Mouse (Mus musculus): ENCODE data around the gene Krtap16-1. TPM values are rescaled to one million over a fixed set of nuclear protein-coding genes. Genes with fewer than 3 reads are reported as not detected.

Gene Krtap16-1
- polyA plus RNA-seq, 1 experiment from 2014 or later: not detected

DNA sequence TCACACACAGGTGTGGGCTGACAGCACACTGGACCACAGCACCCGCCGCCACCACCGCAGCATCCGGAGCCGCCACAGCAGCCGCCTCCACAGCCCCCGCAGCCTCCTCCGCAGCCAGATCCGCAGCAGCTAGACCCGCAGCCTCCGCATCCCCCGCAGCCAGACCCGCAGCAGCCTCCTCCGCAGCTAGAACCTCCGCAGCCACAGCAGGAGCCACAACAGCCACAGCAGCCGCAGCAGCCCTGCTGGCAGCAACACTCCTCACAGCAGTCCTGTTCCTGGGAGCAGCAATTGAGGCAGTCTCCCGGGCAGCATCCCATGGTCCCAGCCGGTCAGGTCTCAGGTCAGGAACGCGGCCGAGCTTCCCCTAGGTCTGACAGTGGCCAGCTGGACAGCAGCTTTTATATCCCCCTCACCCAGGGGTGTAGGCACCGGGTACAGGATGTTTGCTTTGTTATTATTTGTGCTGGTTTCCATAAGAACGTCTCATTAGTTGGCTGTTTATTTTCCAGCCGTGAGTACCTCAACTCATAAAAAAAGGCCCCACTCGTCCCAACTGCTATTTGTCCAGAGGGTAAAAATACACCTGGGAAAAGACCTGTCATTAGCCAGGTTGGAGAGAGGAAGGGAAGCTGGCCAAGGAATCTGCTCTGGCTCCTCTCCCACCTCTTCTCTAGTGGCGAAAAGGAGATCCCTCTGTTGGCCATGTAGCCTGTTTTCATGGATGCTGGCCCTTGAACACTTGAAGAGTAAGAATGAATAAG lies 7.4 kb upstream of the Krtap16-1 start, which contains the start of gene Krtap17-1:
TSS of gene Krtap17-1 (minus strand) at position 375 of the 764 bp plus-strand sequence.
- ATAC-seq (ENCODE audit: low FRiP score): no peak
- Histone ChIP-seq H3K4me2 (peak within 1 kb of the TSS; percentile 38), H3K9ac (no peak within 1 kb of the TSS), H3K27ac (no peak within 1 kb of the TSS), H3K4me1 (no peaks in the 10 kb centered on the region), H3K9me3 (no peaks in the 10 kb centered on the region), H3K36me3 (replicated peaks) (no peaks in the 10 kb centered on the region), H3K4me3 (replicated peaks) (no peak within 1 kb of the TSS; the same call in 1 of the 2 replicates), H3K27me3 (peaks cover 14% of the 10 kb centered on the region)
- WGBS: 37% methylated on average over 23 of the region's 26 CpGs

DNA sequence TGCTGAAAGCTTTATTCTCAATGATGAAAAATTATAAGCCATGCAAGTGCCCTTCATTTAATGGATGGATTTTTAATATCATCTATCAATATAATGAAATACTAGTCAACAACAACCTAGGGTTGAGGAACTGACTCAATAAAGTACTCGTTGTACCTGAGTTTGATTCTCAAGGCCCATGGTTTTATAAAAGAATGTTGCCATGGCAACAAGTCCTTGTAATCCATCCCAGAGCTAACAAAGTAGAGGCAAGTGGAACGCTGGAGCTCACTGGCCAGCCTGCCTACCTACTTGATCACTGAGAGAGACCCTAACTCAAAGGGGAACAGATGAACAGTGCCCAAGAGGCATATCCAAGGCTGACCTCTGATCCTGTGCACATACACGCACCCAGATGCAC lies 4.2 kb upstream of the Krtap16-1 start:
- no peak for ATAC-seq (ENCODE audit: low FRiP score)
- H3K4me2 ChIP-seq: no peak overlapping the region
- H3K9me3 ChIP-seq: no peaks in the 10 kb centered on the region
- H3K27ac ChIP-seq: no peak overlapping the region
- 72% methylated on average over 3 of the region's 3 CpGs for WGBS
- H3K4me3 ChIP-seq (replicated peaks): no peak overlapping the region
- H3K4me1 ChIP-seq: no peaks in the 10 kb centered on the region
- peaks cover 14% of the 10 kb centered on the region for H3K27me3 ChIP-seq
- no peaks in the 10 kb centered on the region for H3K36me3 ChIP-seq (replicated peaks)
- no peak overlapping the region for H3K9ac ChIP-seq

DNA sequence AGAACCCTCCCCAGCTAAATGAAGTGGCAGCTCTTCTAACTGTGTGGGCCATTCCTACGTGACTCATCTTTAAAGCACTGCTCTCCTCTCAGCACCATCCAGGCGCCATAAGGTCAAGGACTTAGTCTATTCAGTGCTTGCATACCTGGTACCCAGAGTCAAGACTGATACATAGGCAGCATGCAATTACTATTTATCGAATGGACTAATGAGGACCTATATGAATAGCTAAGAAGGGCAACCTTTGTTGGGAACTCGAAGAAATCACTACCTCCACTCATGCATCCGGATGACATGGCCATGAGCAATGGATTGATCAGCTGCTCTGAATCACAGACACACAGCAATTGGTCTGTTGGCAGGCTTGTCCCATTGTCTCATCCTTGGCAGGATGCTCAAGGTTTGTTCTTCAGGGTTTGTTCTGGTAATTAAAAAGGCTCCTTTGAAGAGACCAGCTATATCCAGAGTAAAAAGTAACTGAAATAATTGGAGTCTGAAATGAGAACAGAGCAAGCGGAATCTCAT lies 3.5 kb upstream of the Krtap16-1 start:
- no peak overlapping the region for H3K9ac ChIP-seq

DNA sequence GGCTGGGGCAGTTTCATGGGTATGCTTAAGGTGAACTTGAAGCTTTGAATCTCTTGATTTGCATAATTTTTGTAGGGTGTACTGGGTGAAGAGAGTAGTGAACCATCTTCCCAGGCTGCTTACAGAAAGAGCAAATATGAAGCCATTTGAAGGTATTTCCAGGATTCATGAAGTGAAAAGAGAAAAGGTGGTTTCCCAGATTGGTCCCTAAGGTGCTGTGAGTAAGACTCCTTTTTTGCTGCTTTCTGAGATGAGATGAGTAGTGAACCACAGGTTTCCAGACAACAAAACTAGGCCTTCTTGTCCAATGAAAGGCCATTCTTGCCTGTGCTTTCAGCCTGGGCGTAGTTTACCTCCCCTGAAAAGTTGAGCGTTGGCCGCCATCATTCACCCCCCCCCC lies 2.1 kb upstream of the Krtap16-1 start:
- no peak overlapping the region for H3K27ac ChIP-seq
- H3K4me3 ChIP-seq (replicated peaks): no peak overlapping the region
- ATAC-seq (ENCODE audit: low FRiP score): no peak
- 86% methylated on average over 3 of the region's 3 CpGs for WGBS
- H3K4me2 ChIP-seq: no peak overlapping the region
- H3K4me1 ChIP-seq: no peaks in the 10 kb centered on the region
- no peak overlapping the region for H3K9ac ChIP-seq
- H3K36me3 ChIP-seq (replicated peaks): no peaks in the 10 kb centered on the region
- peaks cover 9% of the 10 kb centered on the region for H3K27me3 ChIP-seq
- H3K9me3 ChIP-seq: no peaks in the 10 kb centered on the region

More for the DNA sequence above, 3.5 kb upstream of the Krtap16-1 start:
- H3K36me3 ChIP-seq (replicated peaks): no peaks in the 10 kb centered on the region
- H3K27me3 ChIP-seq: peaks cover 14% of the 10 kb centered on the region
- no peak overlapping the region for H3K4me2 ChIP-seq
- no peaks in the 10 kb centered on the region for H3K4me1 ChIP-seq
- ATAC-seq (ENCODE audit: low FRiP score): no peak
- H3K9me3 ChIP-seq: no peaks in the 10 kb centered on the region
- H3K27ac ChIP-seq: no peak overlapping the region
- no peak overlapping the region for H3K4me3 ChIP-seq (replicated peaks)
- 85% methylated on average over 6 of the region's 6 CpGs for WGBS

DNA sequence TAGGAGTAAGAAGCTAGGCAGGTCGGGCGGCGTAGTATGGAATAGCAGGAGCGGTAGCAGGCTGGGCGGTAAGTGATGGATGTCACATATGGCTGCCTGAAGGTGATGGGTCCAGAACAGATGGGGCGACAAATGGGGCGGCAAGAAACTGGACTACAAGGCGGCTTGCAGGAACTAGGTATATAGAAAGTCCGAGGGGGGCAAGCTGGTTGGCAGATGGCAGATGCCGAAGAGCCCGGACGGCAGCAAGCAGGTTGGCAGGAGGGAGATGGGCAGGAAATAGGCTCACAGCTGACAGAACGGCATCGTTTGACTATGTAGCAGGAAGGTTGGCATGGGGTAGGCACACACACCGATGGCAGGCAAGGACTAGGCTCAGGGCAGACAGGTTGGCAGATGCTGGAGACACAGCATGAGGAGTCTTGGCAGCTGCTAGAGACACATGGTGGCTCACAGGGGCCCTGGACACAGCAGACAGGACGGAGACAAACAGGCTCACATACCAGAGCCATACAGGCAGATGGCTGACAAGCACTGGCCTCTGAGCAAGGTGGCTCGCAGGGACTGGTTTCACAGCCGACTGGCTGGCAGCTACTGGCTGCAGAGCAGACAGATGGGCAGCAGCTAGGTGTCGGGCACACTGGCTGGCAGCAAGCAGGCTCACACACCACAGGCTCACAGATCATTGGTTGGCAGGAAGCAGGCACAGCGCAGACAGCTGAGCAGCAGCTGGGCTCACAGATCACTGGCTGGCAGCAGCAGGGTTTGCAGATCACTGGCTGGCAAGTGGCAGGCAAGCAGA lies 905 bp downstream of the Krtap16-1 start:
- Histone ChIP-seq H3K9me3 (no peaks in the 10 kb centered on the region), H3K27ac (no peak overlapping the region), H3K4me2 (no peak overlapping the region), H3K9ac (no peak overlapping the region), H3K4me1 (no peaks in the 10 kb centered on the region), H3K27me3 (no peaks in the 10 kb centered on the region), H3K36me3 (replicated peaks) (no peaks in the 10 kb centered on the region), H3K4me3 (replicated peaks) (no peak overlapping the region)
- 87% methylated on average over 20 of the region's 20 CpGs for WGBS
- no peak for ATAC-seq (ENCODE audit: low FRiP score)

DNA sequence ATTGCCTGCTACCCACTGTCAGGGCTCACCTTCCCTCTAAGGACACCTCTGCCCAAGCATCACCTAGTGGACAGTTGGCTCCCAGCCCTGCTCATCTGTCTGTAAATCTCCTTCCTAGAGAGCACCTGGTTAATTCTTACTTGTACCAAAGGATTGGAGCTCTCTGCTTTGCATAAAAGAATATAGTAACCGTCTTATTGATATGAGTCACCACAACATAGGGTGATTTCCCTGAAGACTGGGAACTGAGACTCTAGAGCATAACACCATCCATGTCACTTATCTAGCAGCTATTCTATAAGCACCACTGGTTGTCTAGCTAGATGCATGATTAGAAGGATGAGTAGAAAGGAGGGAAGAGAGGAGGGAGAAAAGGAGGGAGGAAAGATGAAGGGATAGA lies 3.0 kb downstream of the Krtap16-1 start:
- ATAC-seq (ENCODE audit: low FRiP score): no peak
- H3K9me3 ChIP-seq: no peaks in the 10 kb centered on the region
- H3K36me3 ChIP-seq (replicated peaks): no peaks in the 10 kb centered on the region
- no peaks in the 10 kb centered on the region for H3K27me3 ChIP-seq
- WGBS: 93% methylated on average over 1 of the region's 1 CpGs
- H3K4me1 ChIP-seq: no peaks in the 10 kb centered on the region
- no peak overlapping the region for H3K9ac ChIP-seq
- H3K27ac ChIP-seq: no peak overlapping the region
- no peak overlapping the region for H3K4me3 ChIP-seq (replicated peaks)
- H3K4me2 ChIP-seq: no peak overlapping the region

DNA sequence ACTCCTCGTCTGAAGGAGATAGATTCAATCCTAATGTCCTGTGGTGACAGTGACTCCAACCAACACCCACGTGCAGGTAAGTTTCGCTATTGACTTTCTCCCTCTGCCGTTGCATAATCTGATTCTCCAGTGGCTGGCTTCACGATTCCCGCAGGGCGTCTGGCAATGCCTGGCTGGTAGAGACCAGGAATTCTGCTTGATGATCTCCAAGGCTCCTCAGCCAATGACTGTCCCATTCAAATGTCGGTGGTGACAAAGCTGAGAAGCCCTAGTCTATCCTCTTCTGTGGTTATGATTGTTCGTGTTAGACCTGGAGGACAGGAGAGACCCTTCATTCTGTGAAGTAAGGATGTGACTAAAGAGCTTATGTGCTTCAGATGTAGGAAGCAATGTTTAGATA lies 3.7 kb downstream of the Krtap16-1 start:
- Histone ChIP-seq H3K4me1 (no peaks in the 10 kb centered on the region), H3K27me3 (no peaks in the 10 kb centered on the region), H3K4me2 (no peak overlapping the region), H3K36me3 (replicated peaks) (no peaks in the 10 kb centered on the region), H3K9me3 (no peaks in the 10 kb centered on the region), H3K27ac (no peak overlapping the region), H3K9ac (no peak overlapping the region), H3K4me3 (replicated peaks) (no peak overlapping the region)
- no peak for ATAC-seq (ENCODE audit: low FRiP score)
- 90% methylated on average over 9 of the region's 9 CpGs for WGBS

DNA sequence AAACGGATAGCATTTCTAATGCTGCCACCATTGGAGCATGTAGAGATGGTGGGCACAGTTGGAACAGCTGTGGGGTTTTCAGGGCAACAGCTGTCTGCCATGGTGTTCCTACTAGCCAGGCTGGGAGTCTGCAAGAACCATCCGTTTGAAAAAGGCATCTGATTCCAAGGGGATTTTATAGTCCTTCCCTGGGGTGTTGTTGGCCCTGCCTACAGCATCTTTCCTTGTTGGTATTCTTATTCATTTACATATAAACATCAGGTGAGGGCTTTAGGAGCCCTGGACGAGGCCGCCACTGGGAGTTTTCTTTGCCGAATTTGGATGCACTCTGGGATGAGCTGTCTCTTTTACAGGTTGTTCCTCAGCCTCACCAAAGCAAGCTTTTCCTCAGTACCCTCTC lies 7.4 kb downstream of the Krtap16-1 start, which contains the start of gene Krtap29-1:
TSS of gene Krtap29-1 (minus strand) at position 101 of the 400 bp plus-strand sequence.
- H3K27ac ChIP-seq: no peak within 1 kb of the TSS
- no peaks in the 10 kb centered on the region for H3K36me3 ChIP-seq (replicated peaks)
- no peaks in the 10 kb centered on the region for H3K9me3 ChIP-seq
- 81% methylated on average over 5 of the region's 5 CpGs for WGBS
- no peaks in the 10 kb centered on the region for H3K27me3 ChIP-seq
- H3K9ac ChIP-seq: no peak within 1 kb of the TSS
- no peaks in the 10 kb centered on the region for H3K4me1 ChIP-seq
- no peak for ATAC-seq (ENCODE audit: low FRiP score)
- H3K4me2 ChIP-seq: no peak within 1 kb of the TSS
- no peak within 1 kb of the TSS for H3K4me3 ChIP-seq (replicated peaks)

DNA sequence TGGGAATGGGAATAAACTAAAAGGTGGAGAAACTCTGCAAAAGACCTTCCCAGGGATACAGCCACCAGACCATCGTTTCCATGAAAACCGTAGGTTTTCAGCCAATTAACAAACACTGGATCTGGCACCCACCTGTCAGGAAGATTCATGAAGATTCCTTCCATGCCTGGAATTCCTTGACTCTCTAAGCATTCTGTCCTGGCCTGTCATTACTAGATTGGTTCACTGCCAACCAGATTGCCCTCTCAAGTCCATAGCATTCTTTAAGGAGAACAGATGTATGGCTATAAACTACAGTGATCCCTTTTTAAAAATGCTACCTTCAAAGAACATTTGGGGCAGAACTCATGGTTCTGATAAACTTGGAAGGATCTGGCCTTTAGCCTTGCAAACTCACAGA lies 20.4 kb downstream of the Krtap16-1 start:
- 87% methylated on average over 2 of the region's 2 CpGs for WGBS
- Histone ChIP-seq H3K36me3 (replicated peaks) (no peaks in the 10 kb centered on the region), H3K27me3 (no peaks in the 10 kb centered on the region), H3K4me1 (no peaks in the 10 kb centered on the region), H3K4me2 (no peak overlapping the region), H3K9ac (no peak overlapping the region), H3K4me3 (replicated peaks) (no peak overlapping the region), H3K9me3 (no peaks in the 10 kb centered on the region), H3K27ac (no peak overlapping the region)
- no peak for ATAC-seq (ENCODE audit: low FRiP score)

DNA sequence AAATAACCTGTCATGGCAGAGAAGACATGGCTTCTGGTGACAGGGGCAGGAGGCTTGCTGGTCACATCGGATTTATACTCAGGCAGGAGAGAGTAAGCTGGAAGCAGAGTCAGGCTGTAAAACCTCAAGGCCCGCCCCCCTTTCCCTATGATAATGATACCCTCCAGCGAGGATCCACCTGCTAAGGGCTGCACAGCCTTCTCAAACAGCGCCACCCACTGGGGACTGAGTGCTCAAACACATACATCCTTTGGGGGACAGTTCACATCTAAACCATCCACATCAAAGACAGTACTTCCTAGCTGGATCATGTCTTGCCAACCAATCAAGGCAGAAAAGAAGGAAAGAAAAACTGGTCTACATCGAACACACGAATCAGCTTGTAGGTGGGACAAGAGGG lies 22.2 kb downstream of the Krtap16-1 start:
- 52% methylated on average over 6 of the region's 6 CpGs for WGBS
- no peaks in the 10 kb centered on the region for H3K9me3 ChIP-seq
- no peaks in the 10 kb centered on the region for H3K36me3 ChIP-seq (replicated peaks)
- H3K4me3 ChIP-seq (replicated peaks): no peak overlapping the region
- ATAC-seq (ENCODE audit: low FRiP score): no peak
- H3K4me1 ChIP-seq: no peaks in the 10 kb centered on the region
- H3K27ac ChIP-seq: no peak overlapping the region
- no peak overlapping the region for H3K4me2 ChIP-seq
- H3K27me3 ChIP-seq: no peaks in the 10 kb centered on the region
- H3K9ac ChIP-seq: no peak overlapping the region

DNA sequence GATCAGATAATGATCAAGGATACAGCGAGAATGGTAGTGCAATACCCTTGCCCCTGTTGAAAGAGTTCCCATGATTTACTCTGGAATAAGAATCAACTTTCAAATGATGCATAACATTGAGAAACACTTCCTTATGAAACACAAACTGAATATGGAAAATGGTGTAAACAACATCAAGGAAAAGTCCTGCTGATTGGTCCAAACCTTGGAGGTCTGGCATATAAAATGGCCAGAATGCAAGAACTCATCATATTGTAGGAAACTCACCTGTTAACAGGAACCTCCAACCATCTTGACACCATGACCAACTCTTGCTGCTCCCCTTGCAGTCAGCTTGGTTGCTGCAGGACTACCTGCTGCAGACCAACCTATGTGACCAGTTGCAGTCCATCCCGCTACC lies 38.2 kb downstream of the Krtap16-1 start, which contains the start of gene Krtap9-5:
TSS of gene Krtap9-5 (plus strand) at position 301 of the 400 bp plus-strand sequence.
- Histone ChIP-seq H3K27me3 (no peaks in the 10 kb centered on the region; the same call in 1 of the 2 replicates), H3K27ac (peak within 1 kb of the TSS; percentile 56), H3K9ac (no peak within 1 kb of the TSS), H3K4me2 (no peak within 1 kb of the TSS), H3K4me3 (replicated peaks) (no peak within 1 kb of the TSS), H3K4me1 (peaks cover 4% of the 10 kb centered on the region; the same call in 1 of the 2 replicates), H3K36me3 (replicated peaks) (no peaks in the 10 kb centered on the region), H3K9me3 (0 out of 2 replicates have a peak, but pooled peaks cover 6% of the 10 kb centered on the region)
- 94% methylated on average over 2 of the region's 2 CpGs for WGBS
- ATAC-seq (ENCODE audit: low FRiP score): no peak

DNA sequence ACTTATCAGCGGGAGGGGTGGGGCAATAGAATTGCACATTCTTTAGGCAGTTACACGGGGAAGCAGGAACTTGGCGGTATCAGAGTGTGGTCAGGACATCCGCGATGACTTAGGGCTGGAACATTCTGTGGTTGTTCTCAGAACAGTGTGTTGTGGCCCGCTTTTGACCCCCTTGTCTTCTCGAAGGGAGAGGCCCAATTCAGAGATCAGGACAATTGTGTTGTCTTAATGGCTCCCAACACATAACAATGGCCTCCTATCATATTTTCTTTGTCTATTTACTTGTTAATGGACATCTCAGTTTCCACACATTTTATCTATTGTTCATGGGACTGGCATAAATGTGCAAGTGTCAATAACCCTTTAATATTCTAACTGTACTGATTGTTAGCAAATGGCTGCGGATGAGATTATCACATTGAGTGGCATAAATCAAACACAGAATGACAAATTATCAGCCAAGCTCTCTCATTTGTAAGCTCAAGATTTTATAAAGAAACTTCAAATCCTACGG lies 48.6 kb downstream of the Krtap16-1 start:
- Histone ChIP-seq H3K4me1 (no peaks in the 10 kb centered on the region), H3K36me3 (replicated peaks) (no peaks in the 10 kb centered on the region), H3K4me3 (replicated peaks) (no peak overlapping the region), H3K4me2 (no peak overlapping the region), H3K27ac (no peak overlapping the region), H3K9me3 (no peaks in the 10 kb centered on the region), H3K27me3 (no peaks in the 10 kb centered on the region), H3K9ac (no peak overlapping the region)
- 91% methylated on average over 9 of the region's 9 CpGs for WGBS
- ATAC-seq (ENCODE audit: low FRiP score): no peak

Measured in forebrain, embryonic 12.5 days (tissue).